Mouse (Mus musculus) ES-E14 (cell line): ENCODE measurements around the gene Ago4. TPM values are rescaled to one million over a fixed set of nuclear protein-coding genes. Genes with fewer than 3 reads are reported as not detected.

ENCODE experiments used
- DNase-seq: peaks from one replicate; pipeline ENCODE4 v3.0.0-alpha.2; 2013; ENCODE audit warnings: low read depth, low spot score
- H3K27ac ChIP-seq: 2 replicates; pipeline ENCODE4 v1.5.1; 2012; ENCODE audit warnings: low read depth, mild to moderate bottlenecking, low read length, moderate library complexity, mixed read lengths; ENCODE audit not compliant: poor library complexity, insufficient read depth, severe bottlenecking
- H3K36me3 ChIP-seq: 2 replicates; pipeline ENCODE4 v1.6.1; 2012; ENCODE audit warnings: mild to moderate bottlenecking, low read length, moderate library complexity, mixed read lengths; ENCODE audit not compliant: control insufficient read depth, poor library complexity, insufficient read depth, severe bottlenecking
- H3K4me1 ChIP-seq, 2 experiments: fragments of 150-350 bp in 1 of 2; sonication (generic) in 1 of 2; 2 replicates each; pipeline ENCODE4 v1.6.1; 2012; ENCODE audit warnings: low read length in 2 of 2, mild to moderate bottlenecking in 1 of 2, mixed read lengths in 1 of 2; ENCODE audit not compliant: control insufficient read depth in 2 of 2, insufficient read depth in 2 of 2, poor library complexity in 1 of 2
- H3K4me3 ChIP-seq, 2 experiments: fragments of 150-350 bp in 1 of 2; sonication (generic) in 1 of 2; 2 replicates each; pipeline ENCODE4 v1.5.1; 2012; ENCODE audit warnings: low read length in 2 of 2, low read depth in 1 of 2, mild to moderate bottlenecking in 1 of 2, mixed read lengths in 1 of 2; ENCODE audit not compliant: insufficient read depth in 1 of 2, poor library complexity in 1 of 2, severe bottlenecking in 1 of 2
- H3K9ac ChIP-seq: 2 replicates; pipeline ENCODE4 v1.6.1; 2012; ENCODE audit warnings: low read depth, mild to moderate bottlenecking, low read length, mixed read lengths; ENCODE audit not compliant: poor library complexity, insufficient read depth, severe bottlenecking
- H3K9me3 ChIP-seq: fragments of 150-350 bp; sonication (generic); 2 replicates; pipeline ENCODE4 v1.6.1; 2012; ENCODE audit warnings: low read depth, mild to moderate bottlenecking, low read length; ENCODE audit not compliant: control insufficient read depth, insufficient read depth
- CHD2 ChIP-seq: IDR thresholded peaks from 2 replicates; pipeline ENCODE4 v1.6.1; 2014; ENCODE audit warnings: mild to moderate bottlenecking, low read depth, low read length, inconsistent platforms
- HCFC1 ChIP-seq: IDR thresholded peaks from 2 replicates; pipeline ENCODE4 v1.6.1; 2012; ENCODE audit warnings: low read length, inconsistent platforms, borderline replicate concordance; ENCODE audit not compliant: insufficient read depth
- MAFK ChIP-seq: IDR thresholded peaks from 2 replicates; pipeline ENCODE4 v1.6.1; 2014; ENCODE audit warnings: mild to moderate bottlenecking, low read depth, low read length, inconsistent platforms; ENCODE audit not compliant: insufficient read depth
- ZC3H11A ChIP-seq: IDR thresholded peaks from 2 replicates; pipeline ENCODE4 v1.6.1; 2012; ENCODE audit warnings: low read depth, mild to moderate bottlenecking, inconsistent platforms, low read length, borderline replicate concordance
- ZNF384 ChIP-seq: IDR thresholded peaks from 2 replicates; pipeline ENCODE4 v1.6.1; 2012; ENCODE audit warnings: low read depth, low read length, inconsistent platforms
- in situ Hi-C, 2 experiments: fragments of 600-800 bp; cut with MboI; formaldehyde crosslinking; loops; one replicate each; pipeline ENCODE4 v1.15.1; 2025; ENCODE audit warnings: low sequenced_read_pairs in 2 of 2, inconsistent platforms in 1 of 2; ENCODE audit not compliant: unreplicated experiment in 2 of 2
- total RNA-seq: library from RNA; depleted of rRNA; stranded (reverse); fragments of 300-350 nt; gene quantifications from 2 replicates; pipeline ENCODE4 v1.2.3, GENCODE M21; 2012

The Ago4 gene
- total RNA-seq, 1 experiment = 0.18 TPM

DNA sequence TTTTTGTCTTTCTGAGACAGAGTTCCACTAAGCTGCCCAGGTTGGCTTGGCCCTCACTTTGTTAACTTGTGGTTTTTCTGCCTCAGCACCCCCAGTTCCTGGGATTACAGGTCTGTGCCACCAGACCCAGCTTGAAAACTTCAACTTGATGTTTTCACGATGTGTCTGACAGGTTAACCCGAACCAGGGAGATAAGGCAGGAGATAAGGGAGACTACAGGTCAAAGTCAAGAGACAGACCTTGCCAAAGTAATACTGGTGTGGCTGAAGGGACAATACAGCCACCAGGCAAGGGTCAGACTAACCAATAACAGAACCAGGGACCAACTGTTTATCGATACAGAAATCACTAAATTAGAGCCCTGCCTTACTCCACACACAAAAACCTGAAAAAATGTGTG lies 53.0 kb downstream of the Ago4 start:
- no peak overlapping the region for H3K9ac ChIP-seq
- TF ChIP-seq MAFK = no peak
- no peak for TF ChIP-seq CHD2
- TF ChIP-seq HCFC1 = no peak
- TF ChIP-seq ZNF384 = no peak
- TF ChIP-seq ZC3H11A = no peak
- in situ Hi-C loops = no loop called here
- H3K4me1 ChIP-seq = peaks cover 3% of the 10 kb centered on the region in 2 experiments; a peak in 3 of 4 replicates
- DNase-seq = no peak
- no peak overlapping the region for H3K4me3 ChIP-seq
- H3K36me3 ChIP-seq = no peaks in the 10 kb centered on the region
- no peaks in the 10 kb centered on the region for H3K9me3 ChIP-seq
- no peak overlapping the region for H3K27ac ChIP-seq

DNA sequence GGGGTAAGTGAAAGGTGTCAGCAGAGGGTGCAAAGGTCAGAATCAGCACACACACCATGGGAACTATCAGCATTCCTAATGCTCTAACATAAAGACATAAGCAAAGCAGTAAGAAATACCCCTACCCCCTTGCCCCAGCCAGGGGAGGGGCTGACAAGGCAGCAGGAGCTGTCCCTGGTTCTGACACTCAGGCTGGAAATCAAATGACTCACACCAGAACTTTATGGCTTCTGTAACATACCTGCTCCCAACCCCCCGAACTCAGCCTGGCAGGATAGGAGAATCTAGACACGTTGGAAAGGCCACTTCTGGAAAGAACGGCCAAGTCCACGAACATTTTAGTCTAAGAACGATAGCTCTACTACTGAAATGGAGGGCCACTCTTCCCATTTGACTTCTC lies 60.2 kb downstream of the Ago4 start:
- no peak overlapping the region for H3K9ac ChIP-seq
- DNase-seq = peak; percentile 33
- in situ Hi-C loops = no loop called here
- no peak overlapping the region for H3K4me3 ChIP-seq
- TF ChIP-seq ZC3H11A (no peak), CHD2 (no peak), MAFK (no peak), HCFC1 (no peak)
- peaks cover 0 to 4% of the 10 kb centered on the region in 2 experiments; a peak in 1 of 4 replicates for H3K4me1 ChIP-seq
- H3K9me3 ChIP-seq = no peaks in the 10 kb centered on the region
- no peak overlapping the region for H3K27ac ChIP-seq
- H3K36me3 ChIP-seq = no peaks in the 10 kb centered on the region

GRCm38 (mm10) chr4:126469334-126469733 lies 63.9 kb downstream of the Ago4 start:
- no peaks in the 10 kb centered on the region for H3K36me3 ChIP-seq
- no peak overlapping the region for H3K9ac ChIP-seq
- H3K27ac ChIP-seq = no peak overlapping the region
- TF ChIP-seq CHD2 = no peak
- TF ChIP-seq ZNF384 = no peak
- TF ChIP-seq ZC3H11A = no peak
- TF ChIP-seq MAFK = no peak
- TF ChIP-seq HCFC1 = no peak
- in situ Hi-C loops = no loop called here
- DNase-seq = no peak
- no peak overlapping the region for H3K4me3 ChIP-seq
- no peaks in the 10 kb centered on the region for H3K9me3 ChIP-seq
- H3K4me1 ChIP-seq = peaks cover 2 to 6% of the 10 kb centered on the region in 2 experiments; a peak in 3 of 4 replicates

GRCm38 (mm10) chr4:126468925-126469324 lies 64.3 kb downstream of the Ago4 start:
- peak; percentile 22 for DNase-seq
- Histone ChIP-seq H3K4me3 (peak overlapping the region in 1 of 2 experiments; percentile 98; a peak in 2 of 4 replicates), H3K9me3 (no peaks in the 10 kb centered on the region), H3K9ac (no peak overlapping the region), H3K4me1 (peaks cover 5 to 8% of the 10 kb centered on the region in 2 experiments; a peak in 3 of 4 replicates), H3K27ac (no peak overlapping the region), H3K36me3 (no peaks in the 10 kb centered on the region)
- in situ Hi-C loops = no loop called here
- TF ChIP-seq ZNF384 (no peak), CHD2 (no peak), HCFC1 (no peak), MAFK (no peak), ZC3H11A (no peak)

GRCm38 (mm10) chr4:126468285-126468901 lies 64.9 kb downstream of the Ago4 start, which contains the start of gene Ago1:
Ago1 (minus strand) TSS chr4:126468583.
- H3K4me3 ChIP-seq = peak within 1 kb of the TSS; percentile 93 to 98
- no peaks in the 10 kb centered on the region for H3K36me3 ChIP-seq
- peak within 1 kb of the TSS; percentile 92 for H3K9ac ChIP-seq
- peak; percentile 93 for DNase-seq
- H3K4me1 ChIP-seq = peaks cover 10% of the 10 kb centered on the region in 2 experiments; a peak in 3 of 4 replicates
- H3K27ac ChIP-seq = peak within 1 kb of the TSS; percentile 85
- H3K9me3 ChIP-seq = no peaks in the 10 kb centered on the region
- TF ChIP-seq CHD2 (no peak), MAFK (no peak), ZC3H11A (no peak), HCFC1 (no peak), ZNF384 (no peak)
- in situ Hi-C loops = no loop called here
